Comparison of ENCODE assay signal across 28 mouse cellular contexts in genomic region chr11:94617646-94618045, GRCm38 (mm10). TPM values are rescaled to one million over a fixed set of nuclear protein-coding genes. Genes with fewer than 3 reads are reported as not detected.
"Had no signal": no experiment of that assay in that cellular context is flagged by ENCODE, and none has a peak within 500 bp of the region (broad histone marks: within the 10 kb centered on the region; RNA-seq: fewer than 3 reads in every experiment).

No protein-coding gene starts in this region.

- H3K36me3 ChIP-seq: embryonic facial prominence, embryonic 10.5 days; embryonic facial prominence, embryonic 12.5 days; embryonic facial prominence, embryonic 13.5 days; embryonic facial prominence, embryonic 15.5 days; forebrain, embryonic 10.5 days; forebrain, embryonic 12.5 days; forebrain, embryonic 15.5 days; heart, embryonic 10.5 days had no signal

- H3K27ac ChIP-seq: embryonic facial prominence, embryonic 10.5 days; embryonic facial prominence, embryonic 12.5 days; embryonic facial prominence, embryonic 13.5 days; embryonic facial prominence, embryonic 15.5 days; forebrain, embryonic 10.5 days; forebrain, embryonic 12.5 days; forebrain, embryonic 13.5 days; forebrain, embryonic 15.5 days; gastrocnemius, adult 2 months; heart, adult 2 months; heart, embryonic 10.5 days had no signal

- H3K9ac ChIP-seq: embryonic facial prominence, embryonic 12.5 days; embryonic facial prominence, embryonic 13.5 days; embryonic facial prominence, embryonic 15.5 days; forebrain, embryonic 12.5 days; forebrain, embryonic 13.5 days; forebrain, embryonic 15.5 days; forebrain, postnatal 0 days had no signal

- H3K9me3 ChIP-seq: embryonic facial prominence, embryonic 10.5 days; embryonic facial prominence, embryonic 12.5 days; embryonic facial prominence, embryonic 13.5 days; embryonic facial prominence, embryonic 15.5 days; forebrain, embryonic 10.5 days; forebrain, embryonic 13.5 days; forebrain, embryonic 15.5 days; heart, embryonic 10.5 days had no signal

- H3K27me3 ChIP-seq: embryonic facial prominence, embryonic 12.5 days; embryonic facial prominence, embryonic 15.5 days; forebrain, embryonic 15.5 days had no signal

- H3K4me1 ChIP-seq: embryonic facial prominence, embryonic 10.5 days; embryonic facial prominence, embryonic 12.5 days; embryonic facial prominence, embryonic 13.5 days; forebrain, embryonic 13.5 days; forebrain, embryonic 15.5 days; heart, embryonic 10.5 days had no signal

- ATAC-seq: forebrain, embryonic 13.5 days; forebrain, embryonic 14.5 days; forebrain, embryonic 15.5 days; forebrain, embryonic 16.5 days; forebrain, postnatal 0 days had no signal

- H3K4me2 ChIP-seq: embryonic facial prominence, embryonic 12.5 days; embryonic facial prominence, embryonic 13.5 days; embryonic facial prominence, embryonic 15.5 days; forebrain, embryonic 12.5 days; forebrain, embryonic 13.5 days; forebrain, embryonic 15.5 days had no signal

- DNase-seq: cerebellum, adult 9-11 months; cerebellum, postnatal 10 days; cerebellum, postnatal 14 days; cerebellum, postnatal 25 days; cerebellum, postnatal 36 days; embryo, embryonic 11 days; forebrain, postnatal 0 days; gastrocnemius, adult 2 months; gastrocnemius, postnatal 10 days; gastrocnemius, postnatal 14 days; gastrocnemius, postnatal 25 days; gastrocnemius, postnatal 36 days; heart, adult 11 months; heart, adult 18-20 months; heart, adult 2 months had no signal

- H3K4me3 ChIP-seq: embryonic facial prominence, embryonic 10.5 days; embryonic facial prominence, embryonic 12.5 days; embryonic facial prominence, embryonic 13.5 days; embryonic facial prominence, embryonic 15.5 days; erythroblast, embryonic 14.5 days; forebrain, embryonic 10.5 days; forebrain, embryonic 12.5 days; forebrain, embryonic 13.5 days; forebrain, embryonic 15.5 days; gastrocnemius, adult 2 months; heart, adult 2 months; heart, embryonic 10.5 days had no signal

RNA-seq across cellular contexts. Expression of gene Chad, which starts 52.8 kb away (rescaled TPM):
- polyA plus RNA-seq: erythroblast, embryonic 14.5 days; forebrain, embryonic 11.5 days had no signal
